Mouse (Mus musculus) limb, embryonic 11.5 days (tissue): ENCODE measurements around the gene Sva. TPM values are rescaled to one million over a fixed set of nuclear protein-coding genes. Genes with fewer than 3 reads are reported as not detected.

Experiments
- ATAC-seq: fragments of 200-750 bp; cut with Nextera tagmentation; 2 replicates; pipeline ENCODE4 v1.8.0; 2017; ENCODE audit warnings: low read depth; ENCODE audit not compliant: insufficient number of reproducible peaks, low FRiP score, low TSS enrichment
- DNase-seq: peaks from one replicate; pipeline ENCODE4 v3.0.0-alpha.2; 2015; ENCODE audit warnings: low spot score
- H3K27ac ChIP-seq: fragments of 300-500 bp; sonication (generic); replicated peaks from 2 replicates; pipeline ENCODE4 v1.5.1; 2014; ENCODE audit warnings: low read depth, mild to moderate bottlenecking, low read length
- H3K27me3 ChIP-seq: fragments of 300-500 bp; sonication (generic); 2 replicates; pipeline ENCODE4 v1.6.1; 2014; ENCODE audit warnings: mild to moderate bottlenecking, low read length, mixed read lengths; ENCODE audit not compliant: control insufficient read depth, insufficient read depth
- H3K36me3 ChIP-seq: fragments of 300-500 bp; sonication (generic); 2 replicates; pipeline ENCODE4 v1.6.1; 2014; ENCODE audit warnings: mild to moderate bottlenecking, low read length, moderate library complexity, mixed read lengths; ENCODE audit not compliant: control insufficient read depth, insufficient read depth
- H3K4me1 ChIP-seq: fragments of 300-500 bp; sonication (generic); 2 replicates; pipeline ENCODE4 v1.6.1; 2014; ENCODE audit warnings: low read length, mixed read lengths; ENCODE audit not compliant: control insufficient read depth, insufficient read depth
- H3K4me2 ChIP-seq: fragments of 300-500 bp; sonication (generic); 2 replicates; pipeline ENCODE4 v1.6.1; 2014; ENCODE audit warnings: low read depth, mild to moderate bottlenecking, moderate library complexity; ENCODE audit not compliant: severe bottlenecking
- H3K4me3 ChIP-seq: fragments of 300-500 bp; sonication (generic); 2 replicates; pipeline ENCODE4 v1.5.1; 2014; ENCODE audit warnings: low read depth, low read length
- H3K9ac ChIP-seq: fragments of 300-500 bp; sonication (generic); 2 replicates; pipeline ENCODE4 v1.6.1; 2014; ENCODE audit warnings: mild to moderate bottlenecking, low read length
- H3K9me3 ChIP-seq: fragments of 300-500 bp; sonication (generic); 2 replicates; pipeline ENCODE4 v1.6.1; 2016; ENCODE audit warnings: low read length; ENCODE audit not compliant: control insufficient read depth
- polyA plus RNA-seq: library from polyadenylated mRNA; unstranded; fragments of >200 nt; fragmentation: Nextera tagmentation; extraction: Ambion mirVana; gene quantifications from 2 replicates; pipeline ENCODE4 v1.2.1, GENCODE M21; 2014

The Sva gene
- not detected in 2 replicates for polyA plus RNA-seq

DNA sequence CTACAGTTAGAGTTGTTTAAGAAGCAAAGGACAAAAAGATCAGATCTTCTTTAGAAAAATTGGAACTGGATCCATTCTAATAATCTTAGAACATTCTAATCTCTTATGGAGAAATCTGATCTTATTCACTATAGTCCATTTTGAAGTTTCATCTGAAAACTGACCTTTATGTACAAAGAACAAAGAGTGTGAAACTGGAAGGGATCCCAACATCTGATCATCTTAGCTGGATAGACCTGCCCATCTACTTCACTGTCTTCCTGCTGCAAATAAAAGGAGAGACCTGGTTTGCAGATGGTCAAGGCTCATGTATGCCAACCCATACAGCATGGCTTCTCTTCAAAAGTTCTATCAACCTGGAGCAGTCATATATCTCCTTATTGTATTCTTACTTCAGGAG is at the start of gene Sva:
TSS of gene Sva (plus strand) at position 301 of the 400 bp plus-strand sequence.
- no peaks in the 10 kb centered on the region for H3K9me3 ChIP-seq
- ATAC-seq, result no peak
- no peak within 1 kb of the TSS for H3K9ac ChIP-seq
- no peaks in the 10 kb centered on the region for H3K36me3 ChIP-seq
- H3K27me3 ChIP-seq, result no peaks in the 10 kb centered on the region
- H3K4me1 ChIP-seq, result no peaks in the 10 kb centered on the region
- DNase-seq, result no peak
- H3K27ac ChIP-seq, result no peak within 1 kb of the TSS
- no peak within 1 kb of the TSS for H3K4me3 ChIP-seq
- no peak within 1 kb of the TSS for H3K4me2 ChIP-seq

Other genes with a start within 250 kb of the Sva start
- gene Pip, start 190.9 kb upstream of the Sva start, polyA plus RNA-seq, result not detected in 2 replicates
- gene Sval2, start 185.4 kb upstream of the Sva start, polyA plus RNA-seq, result not detected in 2 replicates
- not detected in 2 replicates for gene Sval1, start 86.8 kb upstream of the Sva start, polyA plus RNA-seq
- gene Sval3, start 70.3 kb upstream of the Sva start, polyA plus RNA-seq, result not detected in 2 replicates
- gene Tas2r139, start 102.5 kb downstream of the Sva start, polyA plus RNA-seq, result not detected in 2 replicates
- gene Tas2r144, start 176.9 kb downstream of the Sva start, polyA plus RNA-seq, result not detected in 2 replicates
- gene Gstk1, start 207.5 kb downstream of the Sva start, polyA plus RNA-seq, result 21.1 and 22.6 TPM in 2 replicates
- 1.5 TPM in 2 replicates for gene Tmem139, start 223.6 kb downstream of the Sva start, polyA plus RNA-seq
- gene Casp2, start 226.6 kb downstream of the Sva start, polyA plus RNA-seq, result 78.3 and 82.6 TPM in 2 replicates
- 0.69 and 1.1 TPM in 2 replicates for gene Clcn1, start 248.3 kb downstream of the Sva start, polyA plus RNA-seq